Mouse (Mus musculus) myocyte (in vitro differentiated cells): Measurements from ENCODE around the gene Csad. TPM values are rescaled to one million over a fixed set of nuclear protein-coding genes. Genes with fewer than 3 reads are reported as not detected.

Experiments used
- H3K27me3 ChIP-seq: one replicate; pipeline ENCODE4 v1.6.1; 2011; ENCODE audit not compliant: control insufficient read depth, insufficient read depth, insufficient read length
- H3K36me3 ChIP-seq: one replicate; pipeline ENCODE4 v1.6.1; 2011; ENCODE audit not compliant: control insufficient read depth, insufficient read depth
- H3K4me2 ChIP-seq: one replicate; pipeline ENCODE4 v1.6.1; 2011; ENCODE audit warnings: low read depth, control low read depth
- H3K4me3 ChIP-seq: one replicate; pipeline ENCODE4 v1.5.1; 2011; ENCODE audit warnings: mild to moderate bottlenecking, control low read depth, moderate library complexity
- H3K79me2 ChIP-seq: one replicate; pipeline ENCODE4 v1.6.1; 2011; ENCODE audit not compliant: control insufficient read depth, insufficient read depth
- H3ac ChIP-seq: one replicate; pipeline ENCODE4 v1.6.1; 2011; ENCODE audit not compliant: control insufficient read depth, insufficient read length
- CEBPB ChIP-seq: IDR thresholded peaks from 2 replicates; pipeline ENCODE4 v1.6.1; 2011; ENCODE audit warnings: mild to moderate bottlenecking, moderate library complexity; ENCODE audit not compliant: poor library complexity, insufficient read depth, severe bottlenecking
- E2F4 ChIP-seq: IDR thresholded peaks from one replicate; pipeline ENCODE4 v1.6.1; 2011; ENCODE audit warnings: mild to moderate bottlenecking, control low read depth, moderate library complexity; ENCODE audit not compliant: insufficient read depth
- MAX ChIP-seq: IDR thresholded peaks from one replicate; pipeline ENCODE4 v1.6.1; 2011; ENCODE audit warnings: low read depth, mild to moderate bottlenecking, control low read depth
- MYOD1 ChIP-seq, 3 experiments: IDR thresholded peaks; one replicate each; pipeline ENCODE4 v1.6.1; 2011; ENCODE audit warnings: control low read depth in 2 of 3, low read depth in 2 of 3, mild to moderate bottlenecking in 2 of 3, moderate library complexity in 1 of 3; ENCODE audit not compliant: insufficient read length in 2 of 3, control insufficient read depth in 1 of 3
- MYOG ChIP-seq, 3 experiments: IDR thresholded peaks; one replicate each; pipeline ENCODE4 v1.6.1; 2011; ENCODE audit warnings: control low read depth in 2 of 3, low read depth in 2 of 3, mild to moderate bottlenecking in 2 of 3; ENCODE audit not compliant: insufficient read length in 2 of 3, control insufficient read depth in 1 of 3, insufficient read depth in 1 of 3
- POLR2A ChIP-seq: IDR thresholded peaks from one replicate; pipeline ENCODE4 v1.6.1; 2011; ENCODE audit warnings: low read depth, mild to moderate bottlenecking, control low read depth, moderate library complexity; ENCODE audit not compliant: insufficient read length
- POLR2AphosphoS2 ChIP-seq: IDR thresholded peaks from one replicate; pipeline ENCODE4 v1.6.1; 2011; ENCODE audit warnings: low read depth, control low read depth; ENCODE audit not compliant: insufficient read length
- REST ChIP-seq: IDR thresholded peaks from one replicate; pipeline ENCODE4 v1.6.1; 2011; ENCODE audit warnings: mild to moderate bottlenecking, control low read depth, moderate library complexity; ENCODE audit not compliant: insufficient read depth, insufficient read length
- SRF ChIP-seq: IDR thresholded peaks from one replicate; pipeline ENCODE4 v1.6.1; 2011; ENCODE audit warnings: low read depth; ENCODE audit not compliant: control insufficient read depth, insufficient read length
- TCF12 ChIP-seq: IDR thresholded peaks from one replicate; pipeline ENCODE4 v1.6.1; 2011; ENCODE audit warnings: mild to moderate bottlenecking, control low read depth; ENCODE audit not compliant: poor library complexity, insufficient read depth, severe bottlenecking
- TCF3 ChIP-seq: IDR thresholded peaks from one replicate; pipeline ENCODE4 v1.6.1; 2011; ENCODE audit warnings: low read depth, control low read depth; ENCODE audit not compliant: insufficient read length
- USF1 ChIP-seq: IDR thresholded peaks from one replicate; pipeline ENCODE4 v1.6.1; 2011; ENCODE audit warnings: low read depth, mild to moderate bottlenecking, control low read depth, moderate library complexity
- polyA plus RNA-seq: library from polyadenylated mRNA; unstranded; fragments of >200 nt; fragmentation: generic; extraction: Trizol; gene quantifications from one replicate; pipeline ENCODE4 v1.2.1, GENCODE M21; 2012; ENCODE audit warnings: missing spikeins

Csad gene
- polyA plus RNA-seq, 1 experiment, result 18.8 TPM

DNA sequence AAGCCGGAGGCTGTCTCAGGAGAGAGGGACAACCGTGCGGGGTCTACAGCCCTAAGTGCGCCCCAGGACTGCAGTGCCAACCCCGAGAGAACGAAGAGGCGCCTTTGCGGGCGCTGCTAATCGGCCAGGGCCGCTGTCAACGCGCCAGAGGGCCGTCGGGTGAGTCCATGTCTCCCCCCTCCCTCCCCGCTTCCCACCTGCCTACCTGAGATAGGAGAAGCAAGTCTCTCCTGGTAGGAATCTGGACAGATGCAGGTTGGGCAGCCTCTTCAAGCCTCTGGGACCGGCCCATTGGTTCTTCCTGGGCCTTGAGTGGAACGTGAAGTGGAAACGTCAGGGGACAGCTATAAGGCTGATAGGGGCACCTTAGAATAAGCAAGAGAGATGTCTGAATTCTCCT lies 59.8 kb downstream of the Csad start:
- TF ChIP-seq USF1 (no peak), SRF (no peak), POLR2A (no peak), MAX (no peak), POLR2AphosphoS2 (no peak), CEBPB (no peak), TCF12 (no peak), TCF3 (no peak), E2F4 (no peak), MYOG (IDR thresholded peaks at IDR 0.05; ENCODE audit: control insufficient read depth in 1 of 3, insufficient read depth in 1 of 3, insufficient read length in 2 of 3, low read depth in 2 of 3) (no peak)
- H3K4me3 ChIP-seq, result peak overlapping the region; percentile 59

DNA sequence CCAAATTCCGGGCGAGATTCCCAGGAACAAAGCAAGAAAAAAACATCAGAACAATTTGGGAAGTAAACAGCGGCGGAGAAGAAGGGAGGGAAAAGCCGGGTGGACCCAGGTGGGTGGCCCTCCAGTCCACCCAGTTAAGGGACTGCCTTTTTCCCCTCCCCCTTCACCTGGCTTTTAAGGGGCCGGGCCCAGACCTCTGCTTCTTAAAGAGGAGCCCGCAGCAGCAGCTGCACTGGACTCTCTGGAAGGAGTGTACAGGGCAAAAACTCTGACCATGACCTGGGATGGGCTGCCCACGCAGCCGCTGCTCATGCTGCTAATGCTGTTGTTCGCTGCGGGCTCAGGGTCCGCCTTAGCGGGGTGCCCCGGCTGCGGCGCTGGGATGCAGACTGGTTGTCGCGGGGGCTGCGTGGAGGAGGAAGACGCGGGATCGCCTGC lies 60.2 kb downstream of the Csad start, which contains the start of gene Igfbp6:
TSS of gene Igfbp6 (plus strand) at position 89 of the 438 bp plus-strand sequence.
- Histone ChIP-seq H3K4me2 (peak within 1 kb of the TSS; percentile 89), H3K4me3 (peak within 1 kb of the TSS; percentile 59), H3ac (peak within 1 kb of the TSS; percentile 66), H3K27me3 (no peaks in the 10 kb centered on the region), H3K36me3 (no peaks in the 10 kb centered on the region), H3K79me2 (peaks cover 5% of the 10 kb centered on the region)
- TF ChIP-seq E2F4 (no peak), SRF (no peak), CEBPB (no peak), MYOD1 (IDR thresholded peaks at IDR 0.05; ENCODE audit: control insufficient read depth in 1 of 3, insufficient read length in 2 of 3, low read depth in 2 of 3) (peak; percentile 4 to 69 (median 32)), TCF3 (no peak), POLR2A (peak; percentile 70), USF1 (no peak), TCF12 (no peak), REST (no peak), MYOG (IDR thresholded peaks at IDR 0.05; ENCODE audit: control insufficient read depth in 1 of 3, insufficient read depth in 1 of 3, insufficient read length in 2 of 3, low read depth in 2 of 3) (peak in 2 of 3 experiments; percentile 4 to 78), POLR2AphosphoS2 (peak; percentile 65), MAX (no peak)

More for the DNA sequence above, 59.8 kb downstream of the Csad start:
- H3K27me3 ChIP-seq, result no peaks in the 10 kb centered on the region
- H3K36me3 ChIP-seq, result peaks cover 3% of the 10 kb centered on the region
- peak overlapping the region; percentile 66 for H3ac ChIP-seq
- H3K79me2 ChIP-seq, result peaks cover 5% of the 10 kb centered on the region
- peak overlapping the region; percentile 89 for H3K4me2 ChIP-seq

GRCm38 (mm10) chr15:102142914-102143912 lies 61.3 kb downstream of the Csad start:
- Histone ChIP-seq H3K36me3 (no peaks in the 10 kb centered on the region), H3K4me3 (peak overlapping the region; percentile 59), H3ac (no peak overlapping the region), H3K27me3 (no peaks in the 10 kb centered on the region), H3K4me2 (peak overlapping the region; percentile 89), H3K79me2 (peaks cover 5% of the 10 kb centered on the region)
- TF ChIP-seq CEBPB (0 out of 2 replicates have a peak, but pooled peaks have one; percentile 30), E2F4 (no peak), POLR2A (peak; percentile 50)

DNA sequence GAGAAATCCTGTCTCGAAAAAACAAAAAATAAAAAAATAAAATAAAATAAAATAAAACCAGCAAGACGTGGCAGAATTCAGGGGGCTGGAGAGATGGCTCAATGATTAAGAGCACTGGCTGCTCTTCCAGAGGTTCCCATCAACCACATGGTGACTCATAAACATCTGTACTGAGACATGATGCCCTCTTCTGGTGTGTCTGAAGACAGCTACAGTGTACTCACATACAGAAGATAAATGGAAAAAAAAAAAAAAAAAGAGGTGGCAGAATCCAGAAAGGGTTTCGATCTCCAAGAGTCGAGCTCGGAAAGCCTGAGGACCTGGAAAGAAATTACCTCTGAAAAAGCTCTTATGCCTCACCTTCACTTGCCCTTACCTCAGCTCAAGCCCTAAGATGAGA lies 63.4 kb downstream of the Csad start:
- no peak overlapping the region for H3ac ChIP-seq
- TF ChIP-seq TCF3 (no peak), SRF (no peak), MYOG (IDR thresholded peaks at IDR 0.05; ENCODE audit: control insufficient read depth in 1 of 3, insufficient read depth in 1 of 3, insufficient read length in 2 of 3, low read depth in 2 of 3) (no peak)
- H3K27me3 ChIP-seq, result no peaks in the 10 kb centered on the region
- no peak overlapping the region for H3K4me3 ChIP-seq
- no peak overlapping the region for H3K4me2 ChIP-seq
- no peaks in the 10 kb centered on the region for H3K79me2 ChIP-seq
- no peaks in the 10 kb centered on the region for H3K36me3 ChIP-seq

DNA sequence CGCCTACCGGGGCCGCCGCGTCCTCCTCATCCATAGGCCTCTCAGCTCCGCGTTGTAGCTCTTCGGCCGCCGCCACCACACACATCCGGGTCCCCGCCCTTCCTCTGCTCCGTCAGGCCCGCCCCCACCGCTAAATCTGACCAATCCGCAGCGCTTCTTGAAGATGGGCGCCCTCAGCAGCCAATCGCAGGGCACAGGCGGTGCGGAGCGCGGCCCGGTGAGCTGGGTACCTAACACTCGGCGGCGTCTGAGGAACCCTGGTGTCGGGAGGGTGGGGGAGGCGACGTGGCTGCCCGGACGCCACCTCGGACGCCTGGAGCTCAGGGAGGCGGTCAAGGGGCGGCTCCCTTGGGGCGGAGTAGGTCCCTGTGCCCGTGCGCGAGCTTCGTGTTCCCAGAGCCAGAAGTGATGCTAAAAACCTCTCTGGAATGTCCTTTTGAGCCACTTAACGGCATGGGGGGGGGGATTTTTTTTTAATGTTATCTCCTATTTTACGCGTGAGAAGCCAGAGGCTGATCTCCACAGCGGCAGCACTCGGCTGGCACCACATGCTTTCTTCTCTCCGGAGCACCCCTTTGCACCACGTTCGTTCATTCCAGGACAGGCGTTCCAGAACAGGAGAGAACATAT lies 68.3 kb downstream of the Csad start, which contains the start of gene Spryd3:
TSS of gene Spryd3 (minus strand) at position 106 of the 630 bp plus-strand sequence.
- Histone ChIP-seq H3K4me3 (peak within 1 kb of the TSS; percentile 33), H3K27me3 (no peaks in the 10 kb centered on the region), H3K4me2 (peak within 1 kb of the TSS; percentile 96), H3K36me3 (peaks cover 23% of the 10 kb centered on the region), H3K79me2 (peaks cover 20% of the 10 kb centered on the region), H3ac (peak within 1 kb of the TSS; percentile 27)
- peak; percentile 36 for TF ChIP-seq E2F4
- TF ChIP-seq TCF12, result no peak
- no peak for TF ChIP-seq TCF3
- TF ChIP-seq POLR2AphosphoS2, result peak; percentile 70
- no peak for TF ChIP-seq REST
- TF ChIP-seq MAX, result no peak
- TF ChIP-seq USF1, result no peak
- peak; percentile 86 for TF ChIP-seq POLR2A
- peak in 1 of 3 experiments; percentile 16 for TF ChIP-seq MYOD1 (IDR thresholded peaks at IDR 0.05; ENCODE audit: control insufficient read depth in 1 of 3, insufficient read length in 2 of 3, low read depth in 2 of 3)
- TF ChIP-seq SRF, result peak; percentile 52
- TF ChIP-seq MYOG (IDR thresholded peaks at IDR 0.05; ENCODE audit: control insufficient read depth in 1 of 3, insufficient read depth in 1 of 3, insufficient read length in 2 of 3, low read depth in 2 of 3), result no peak
- no peak for TF ChIP-seq CEBPB
